Mouse (Mus musculus): ENCODE data around the gene Zdhhc17. TPM values are rescaled to one million over a fixed set of nuclear protein-coding genes. Genes with fewer than 3 reads are reported as not detected.

Gene Zdhhc17
- polyA plus RNA-seq, 1 experiment from 2014 or later, result 15.1 TPM

DNA sequence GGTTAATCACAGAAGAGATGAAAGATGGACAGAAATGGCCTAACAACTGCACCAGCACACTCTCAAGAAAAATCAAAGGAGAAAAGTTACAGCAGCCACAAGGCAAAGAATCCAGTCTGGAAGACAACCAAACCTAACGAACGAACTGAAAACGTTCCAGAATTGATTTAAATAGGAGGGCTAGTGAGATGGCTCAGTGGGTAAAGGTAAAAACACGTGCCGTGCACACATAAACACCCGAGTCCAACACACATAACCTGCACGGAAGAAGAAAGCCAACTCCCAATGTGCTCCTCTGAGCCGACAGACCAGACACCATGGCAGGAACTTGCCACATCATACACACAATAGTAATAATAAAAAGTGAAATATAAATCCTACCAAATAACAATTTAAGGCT lies 57.7 kb downstream of the Zdhhc17 start:
- no peak overlapping the region for H3K9ac ChIP-seq
- WGBS, result 80% methylated on average over 8 of the region's 8 CpGs
- H3K27me3 ChIP-seq, result no peaks in the 10 kb centered on the region
- peak overlapping the region; percentile 84 for H3K27ac ChIP-seq
- peaks cover 18% of the 10 kb centered on the region for H3K4me1 ChIP-seq (replicated peaks)
- no peaks in the 10 kb centered on the region for H3K9me3 ChIP-seq (replicated peaks)
- H3K4me3 ChIP-seq, result no peak overlapping the region
- H3K36me3 ChIP-seq, result peaks cover 25% of the 10 kb centered on the region
- H3K4me2 ChIP-seq, result no peak overlapping the region
- no peak for ATAC-seq (replicated peaks; ENCODE audit: insufficient number of reproducible peaks, insufficient read depth, low FRiP score, low read depth)

DNA sequence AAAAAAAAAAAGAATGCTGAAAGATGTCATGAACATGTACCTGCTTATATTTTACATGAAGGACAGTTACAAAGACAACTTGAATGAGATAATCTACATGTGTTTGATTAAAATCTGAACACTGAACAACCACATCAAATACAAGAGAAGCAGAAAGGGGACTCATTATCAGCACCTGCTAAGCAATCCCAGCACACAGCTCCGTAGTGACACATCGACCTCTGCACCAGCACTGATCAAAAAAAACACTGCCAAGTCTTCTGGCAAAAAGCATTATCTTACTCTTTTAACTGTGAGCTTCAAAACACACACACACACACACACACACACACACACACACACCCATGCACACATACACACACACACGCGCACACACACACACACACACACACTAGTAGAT lies 58.2 kb downstream of the Zdhhc17 start:
- no peak for ATAC-seq (replicated peaks; ENCODE audit: insufficient number of reproducible peaks, insufficient read depth, low FRiP score, low read depth)
- H3K27me3 ChIP-seq, result no peaks in the 10 kb centered on the region
- peaks cover 24% of the 10 kb centered on the region for H3K36me3 ChIP-seq
- no peak overlapping the region for H3K4me3 ChIP-seq
- WGBS, result 63% methylated on average over 4 of the region's 4 CpGs
- H3K27ac ChIP-seq, result peak overlapping the region; percentile 84
- H3K4me1 ChIP-seq (replicated peaks), result peaks cover 18% of the 10 kb centered on the region
- no peaks in the 10 kb centered on the region for H3K9me3 ChIP-seq (replicated peaks)
- H3K9ac ChIP-seq, result no peak overlapping the region
- no peak overlapping the region for H3K4me2 ChIP-seq

DNA sequence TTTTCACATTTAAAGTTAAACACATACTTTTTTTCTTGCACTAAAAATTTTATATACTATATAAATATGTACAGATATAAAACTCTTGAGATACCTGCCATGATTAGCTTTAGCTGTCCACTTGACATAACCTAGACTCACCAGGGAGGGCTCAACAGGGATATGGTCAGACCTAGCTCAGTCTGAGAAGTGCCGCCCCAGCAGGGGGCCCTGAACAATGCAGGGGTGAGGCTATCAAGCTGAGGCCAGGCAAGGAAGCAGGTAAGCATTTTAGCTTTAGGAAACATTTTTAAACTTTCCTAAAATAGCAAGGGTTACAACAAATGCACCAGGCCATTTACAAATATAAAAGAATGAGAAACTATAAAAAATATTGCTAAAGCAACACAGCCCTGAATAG lies 58.8 kb downstream of the Zdhhc17 start:
- ATAC-seq (replicated peaks; ENCODE audit: insufficient number of reproducible peaks, insufficient read depth, low FRiP score, low read depth), result no peak
- peaks cover 22% of the 10 kb centered on the region for H3K36me3 ChIP-seq
- no peaks in the 10 kb centered on the region for H3K27me3 ChIP-seq
- no peak overlapping the region for H3K9ac ChIP-seq
- no peak overlapping the region for H3K27ac ChIP-seq
- H3K4me3 ChIP-seq, result no peak overlapping the region
- no peaks in the 10 kb centered on the region for H3K9me3 ChIP-seq (replicated peaks)
- H3K4me2 ChIP-seq, result no peak overlapping the region
- WGBS, result 63% methylated on average over 1 of the region's 1 CpGs
- H3K4me1 ChIP-seq (replicated peaks), result peaks cover 18% of the 10 kb centered on the region

GRCm38 (mm10) chr10:110947574-110947973 lies 62.4 kb downstream of the Zdhhc17 start:
- Histone ChIP-seq H3K4me3 (no peak overlapping the region), H3K36me3 (peaks cover 34% of the 10 kb centered on the region), H3K27me3 (no peaks in the 10 kb centered on the region), H3K9ac (no peak overlapping the region), H3K4me2 (no peak overlapping the region), H3K9me3 (replicated peaks) (no peaks in the 10 kb centered on the region), H3K4me1 (replicated peaks) (peaks cover 16% of the 10 kb centered on the region), H3K27ac (no peak overlapping the region)
- no peak for ATAC-seq (replicated peaks; ENCODE audit: insufficient number of reproducible peaks, insufficient read depth, low FRiP score, low read depth)
- WGBS, result 71% methylated on average over 4 of the region's 4 CpGs

DNA sequence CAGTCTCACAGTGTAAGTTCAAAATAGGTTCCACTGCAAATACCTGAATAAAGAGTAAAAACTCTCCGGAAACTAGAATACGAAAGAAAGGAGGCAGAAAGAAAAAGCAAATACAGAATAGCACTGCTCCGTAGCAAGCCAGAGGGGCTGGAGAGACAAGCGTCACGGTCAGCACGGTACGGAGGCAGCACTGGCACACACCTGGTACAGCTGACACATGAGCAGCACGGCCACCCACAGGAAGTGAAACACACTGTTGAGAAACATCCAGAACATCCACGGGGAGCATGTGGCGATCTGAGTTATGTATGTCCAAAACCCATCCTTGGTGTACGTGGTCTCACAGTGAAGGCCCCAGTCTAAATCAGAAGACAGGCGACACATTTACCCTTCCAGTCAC lies 64.0 kb downstream of the Zdhhc17 start:
- H3K4me3 ChIP-seq, result no peak overlapping the region
- no peaks in the 10 kb centered on the region for H3K9me3 ChIP-seq (replicated peaks)
- H3K27me3 ChIP-seq, result no peaks in the 10 kb centered on the region
- peaks cover 38% of the 10 kb centered on the region for H3K36me3 ChIP-seq
- H3K27ac ChIP-seq, result peak overlapping the region; percentile 57; the same call in 1 of the 2 replicates
- no peak for ATAC-seq (replicated peaks; ENCODE audit: insufficient number of reproducible peaks, insufficient read depth, low FRiP score, low read depth)
- no peak overlapping the region for H3K9ac ChIP-seq
- 0 out of 2 replicates have a peak, but pooled peaks cover 6% of the 10 kb centered on the region for H3K4me1 ChIP-seq (replicated peaks)
- no peak overlapping the region for H3K4me2 ChIP-seq
- WGBS, result 74% methylated on average over 12 of the region's 12 CpGs

GRCm38 (mm10) chr10:110944175-110944574 lies 65.8 kb downstream of the Zdhhc17 start:
- Histone ChIP-seq H3K4me2 (no peak overlapping the region), H3K27me3 (no peaks in the 10 kb centered on the region), H3K36me3 (peaks cover 37% of the 10 kb centered on the region), H3K9ac (no peak overlapping the region), H3K4me3 (no peak overlapping the region), H3K4me1 (replicated peaks) (0 out of 2 replicates have a peak, but pooled peaks cover 6% of the 10 kb centered on the region), H3K27ac (no peak overlapping the region), H3K9me3 (replicated peaks) (no peaks in the 10 kb centered on the region)
- 89% methylated on average over 11 of the region's 11 CpGs for WGBS
- no peak for ATAC-seq (replicated peaks; ENCODE audit: insufficient number of reproducible peaks, insufficient read depth, low FRiP score, low read depth)

- 77% methylated on average over 9 of the region's 9 CpGs for WGBS
- no peak for ATAC-seq (replicated peaks; ENCODE audit: insufficient number of reproducible peaks, insufficient read depth, low FRiP score, low read depth)
- H3K4me3 ChIP-seq, result no peak overlapping the region
- 0 out of 2 replicates have a peak, but pooled peaks cover 6% of the 10 kb centered on the region for H3K4me1 ChIP-seq (replicated peaks)
- H3K27me3 ChIP-seq, result no peaks in the 10 kb centered on the region
- H3K4me2 ChIP-seq, result no peak overlapping the region
- no peaks in the 10 kb centered on the region for H3K9me3 ChIP-seq (replicated peaks)
- peaks cover 50% of the 10 kb centered on the region for H3K36me3 ChIP-seq
- no peak overlapping the region for H3K27ac ChIP-seq
- H3K9ac ChIP-seq, result no peak overlapping the region
These were observed 67.1 kb downstream of the Zdhhc17 start for GRCm38 (mm10) chr10:110942806-110943205.

GRCm38 (mm10) chr10:110941968-110942367 lies 68.0 kb downstream of the Zdhhc17 start:
- Histone ChIP-seq H3K9ac (no peak overlapping the region), H3K4me3 (no peak overlapping the region), H3K27ac (no peak overlapping the region), H3K4me1 (replicated peaks) (peaks cover 9% of the 10 kb centered on the region), H3K9me3 (replicated peaks) (no peaks in the 10 kb centered on the region), H3K27me3 (no peaks in the 10 kb centered on the region), H3K36me3 (peaks cover 52% of the 10 kb centered on the region), H3K4me2 (no peak overlapping the region)
- 90% methylated on average over 11 of the region's 11 CpGs for WGBS
- ATAC-seq (replicated peaks; ENCODE audit: insufficient number of reproducible peaks, insufficient read depth, low FRiP score, low read depth), result no peak

GRCm38 (mm10) chr10:110940740-110941398 lies 69.1 kb downstream of the Zdhhc17 start:
- no peak overlapping the region for H3K9ac ChIP-seq
- whole genome bisulfite sequencing, result 77% methylated on average over 13 of the region's 13 CpGs
- no peak overlapping the region for H3K4me2 ChIP-seq
- H3K9me3 ChIP-seq (replicated peaks), result no peaks in the 10 kb centered on the region
- H3K4me1 ChIP-seq (replicated peaks), result peaks cover 6% of the 10 kb centered on the region
- peaks cover 57% of the 10 kb centered on the region for H3K36me3 ChIP-seq
- H3K27me3 ChIP-seq, result no peaks in the 10 kb centered on the region
- H3K4me3 ChIP-seq, result no peak overlapping the region
- no peak overlapping the region for H3K27ac ChIP-seq
- ATAC-seq (replicated peaks; ENCODE audit: insufficient number of reproducible peaks, insufficient read depth, low FRiP score, low read depth), result no peak

DNA sequence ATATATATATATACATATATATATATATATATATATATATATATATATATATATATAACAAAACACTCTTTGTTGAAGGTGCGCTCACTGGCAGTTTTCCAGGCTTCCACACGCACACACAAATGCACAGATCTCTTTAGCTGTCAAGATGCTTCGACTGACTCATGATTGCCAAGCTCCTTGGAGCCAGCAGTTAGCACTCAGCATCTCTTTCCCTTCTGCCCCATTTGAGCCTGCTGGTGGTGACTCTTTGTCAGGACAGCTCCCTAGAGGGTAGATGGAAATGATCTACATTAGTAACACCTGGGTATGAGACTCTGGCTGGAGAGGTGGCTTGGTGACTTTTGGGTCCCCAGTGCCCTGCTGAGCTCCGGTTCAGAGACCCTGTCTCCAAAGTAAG lies 70.2 kb downstream of the Zdhhc17 start:
- no peak for ATAC-seq (replicated peaks; ENCODE audit: insufficient number of reproducible peaks, insufficient read depth, low FRiP score, low read depth)
- Histone ChIP-seq H3K27me3 (no peaks in the 10 kb centered on the region), H3K36me3 (peaks cover 50% of the 10 kb centered on the region), H3K9me3 (replicated peaks) (no peaks in the 10 kb centered on the region), H3K4me2 (no peak overlapping the region), H3K9ac (no peak overlapping the region), H3K4me3 (no peak overlapping the region), H3K27ac (no peak overlapping the region), H3K4me1 (replicated peaks) (peaks cover 9% of the 10 kb centered on the region)
- WGBS, result 68% methylated on average over 4 of the region's 4 CpGs

DNA sequence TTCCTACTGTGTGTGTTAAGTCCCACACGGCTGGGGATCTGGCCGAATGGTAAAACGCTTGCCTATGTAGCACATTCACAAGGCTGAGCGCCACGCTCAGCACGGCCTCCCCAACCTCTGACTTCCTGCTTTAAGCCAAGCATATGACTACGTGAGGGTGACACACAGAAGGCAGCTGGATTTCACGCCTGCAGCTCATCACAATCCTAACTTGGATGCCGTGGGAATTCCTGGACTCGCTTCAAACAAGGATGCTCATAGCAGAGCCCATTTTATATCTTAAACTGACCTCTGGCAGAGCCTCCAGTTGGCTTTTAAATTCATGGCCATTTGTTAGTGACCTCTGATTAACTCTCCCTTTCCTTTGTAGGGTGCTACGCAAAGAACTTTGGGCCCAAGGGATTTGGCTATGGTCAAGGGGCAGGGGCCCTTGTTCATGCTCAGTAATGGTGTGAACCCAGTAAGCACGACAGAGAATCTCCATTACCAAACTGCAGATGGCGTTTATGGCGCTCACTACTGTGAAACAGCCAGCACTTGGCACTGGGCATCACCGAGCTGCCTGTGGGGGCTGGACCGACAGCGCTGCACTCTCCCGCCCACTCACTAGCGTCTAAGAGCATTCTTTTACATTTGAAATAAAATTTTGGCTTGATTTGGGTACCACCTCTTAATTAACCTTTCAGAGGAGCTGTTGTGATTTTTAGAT lies 70.9 kb downstream of the Zdhhc17 start:
- Histone ChIP-seq H3K9me3 (replicated peaks) (no peaks in the 10 kb centered on the region), H3K27me3 (no peaks in the 10 kb centered on the region), H3K4me2 (no peak overlapping the region), H3K27ac (0 out of 2 replicates have a peak overlapping the region, but pooled peaks have one; percentile 3), H3K36me3 (peaks cover 45% of the 10 kb centered on the region), H3K9ac (no peak overlapping the region), H3K4me1 (replicated peaks) (peaks cover 12% of the 10 kb centered on the region), H3K4me3 (no peak overlapping the region)
- WGBS, result 77% methylated on average over 19 of the region's 19 CpGs
- ATAC-seq (replicated peaks; ENCODE audit: insufficient number of reproducible peaks, insufficient read depth, low FRiP score, low read depth), result no peak

DNA sequence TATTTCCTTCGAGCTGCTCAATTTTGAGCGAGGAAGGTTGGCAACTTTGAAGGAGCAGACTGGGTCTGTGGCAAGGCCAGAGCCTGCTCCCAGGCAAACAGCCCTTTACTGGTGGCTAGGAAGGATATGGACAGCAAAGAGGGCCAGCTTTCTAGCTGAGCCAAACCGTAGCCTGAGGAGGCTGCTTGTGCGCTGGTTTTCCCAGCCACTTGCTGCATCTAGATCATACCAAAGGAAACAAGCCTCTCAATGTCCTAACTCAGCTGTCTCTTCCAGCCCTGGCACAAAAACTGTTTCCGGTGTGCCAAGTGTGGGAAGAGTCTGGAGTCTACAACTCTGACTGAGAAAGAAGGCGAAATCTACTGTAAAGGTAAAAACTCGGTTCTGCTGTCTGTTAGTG lies 71.6 kb downstream of the Zdhhc17 start:
- no peak overlapping the region for H3K4me2 ChIP-seq
- no peak overlapping the region for H3K27ac ChIP-seq
- peaks cover 45% of the 10 kb centered on the region for H3K36me3 ChIP-seq
- WGBS, result 90% methylated on average over 7 of the region's 7 CpGs
- no peaks in the 10 kb centered on the region for H3K9me3 ChIP-seq (replicated peaks)
- no peak overlapping the region for H3K4me3 ChIP-seq
- peaks cover 12% of the 10 kb centered on the region for H3K4me1 ChIP-seq (replicated peaks)
- ATAC-seq (replicated peaks; ENCODE audit: insufficient number of reproducible peaks, insufficient read depth, low FRiP score, low read depth), result no peak
- H3K9ac ChIP-seq, result no peak overlapping the region
- H3K27me3 ChIP-seq, result no peaks in the 10 kb centered on the region
